Mouse (Mus musculus) left cerebral cortex, adult 9 months (tissue): ENCODE results near the gene Gsn.

Experiments used
- DNase-seq, 2 experiments: peaks; one replicate each; pipeline ENCODE4 v3.0.0; 2022; ENCODE audit warnings: low spot score in 2 of 2

Gsn gene

GRCm38 (mm10) chr2:35255885-35256833 is at the start of gene Gsn:
Gene Gsn (plus strand): TSS chr2:35256380.
- peak in 1 of 2 experiments; percentile 48 for DNase-seq

- DNase-seq: no peak
Measured at GRCm38 (mm10) chr2:35206761-35207160, 49.4 kb upstream of the Gsn start.

- no peak for DNase-seq
Measured at GRCm38 (mm10) chr2:35208054-35208453, 48.1 kb upstream of the Gsn start.

- DNase-seq: no peak
Measured at GRCm38 (mm10) chr2:35208931-35209665, 47.1 kb upstream of the Gsn start.

- no peak for DNase-seq
Measured at GRCm38 (mm10) chr2:35211681-35212080, 44.5 kb upstream of the Gsn start.

GRCm38 (mm10) chr2:35213345-35213910 is 42.8 kb upstream of the Gsn start:
- DNase-seq: no peak

GRCm38 (mm10) chr2:35214881-35215358 is 41.3 kb upstream of the Gsn start:
- peak in 1 of 2 experiments; percentile 92 for DNase-seq

GRCm38 (mm10) chr2:35215363-35215762 is 40.8 kb upstream of the Gsn start:
- peak in 1 of 2 experiments; percentile 29 for DNase-seq

- no peak for DNase-seq
Measured at GRCm38 (mm10) chr2:35216701-35217100, 39.5 kb upstream of the Gsn start.

GRCm38 (mm10) chr2:35218736-35219135 is 37.4 kb upstream of the Gsn start:
- DNase-seq: no peak

- no peak for DNase-seq
Measured at GRCm38 (mm10) chr2:35222822-35223391, 33.3 kb upstream of the Gsn start.

GRCm38 (mm10) chr2:35224285-35224684 is 31.9 kb upstream of the Gsn start:
- no peak for DNase-seq

GRCm38 (mm10) chr2:35228145-35228544 is 28.0 kb upstream of the Gsn start:
- DNase-seq: no peak

GRCm38 (mm10) chr2:35230215-35230614 is 26.0 kb upstream of the Gsn start:
- DNase-seq: no peak

GRCm38 (mm10) chr2:35231871-35232270 is 24.3 kb upstream of the Gsn start:
- DNase-seq: no peak

- DNase-seq: no peak
Measured at GRCm38 (mm10) chr2:35232595-35233445, 23.4 kb upstream of the Gsn start.

GRCm38 (mm10) chr2:35233898-35234297 is 22.3 kb upstream of the Gsn start:
- DNase-seq: no peak

GRCm38 (mm10) chr2:35235021-35235420 is 21.2 kb upstream of the Gsn start:
- no peak for DNase-seq

- DNase-seq: no peak
Measured at GRCm38 (mm10) chr2:35244241-35244640, 11.9 kb upstream of the Gsn start.

- no peak for DNase-seq
Measured at GRCm38 (mm10) chr2:35247763-35248162, 8.4 kb upstream of the Gsn start.

GRCm38 (mm10) chr2:35252733-35253132 is 3.4 kb upstream of the Gsn start:
- DNase-seq: no peak
